8 mouse cellular contexts compared by ENCODE assay signal in the genomic region with DNA sequence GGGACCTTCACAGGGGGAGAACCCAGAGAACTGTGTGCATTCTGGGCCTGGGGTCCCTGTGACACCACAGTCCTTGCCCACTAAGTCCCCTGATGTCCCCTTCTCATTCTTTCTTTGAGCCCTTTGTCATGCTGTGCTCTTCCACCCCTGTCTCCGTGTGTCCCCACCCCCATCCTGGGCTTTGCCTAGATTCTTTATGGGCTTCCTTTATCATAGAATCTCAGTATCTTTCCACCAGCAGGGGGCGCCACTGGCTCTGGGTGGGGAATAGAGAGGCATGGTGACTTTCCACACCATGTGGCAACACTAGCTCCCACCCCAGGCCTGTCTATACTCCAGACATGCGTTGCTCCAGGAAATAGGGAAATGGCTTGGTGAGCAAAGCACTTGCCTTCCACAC. TPM values are rescaled to one million over a fixed set of nuclear protein-coding genes. Genes with fewer than 3 reads are reported as not detected.
A peak's percentile ranks its signal among the peaks of the same experiment; 100 is the strongest.
DNase-seq lines count a peak whose midpoint lies in the region; ATAC-seq and TF ChIP-seq lines count a peak whose summit lies in the region.

No protein-coding gene starts in this region.

- peak; percentile 77 for TF ChIP-seq CTCF in heart, adult 2 months (IDR thresholded peaks at IDR 0.05)
- peak; percentile 80 for TF ChIP-seq CTCF in kidney, adult 2 months (conservative IDR thresholded peaks at IDR 0.05; ENCODE audit: insufficient read depth, insufficient read length, low read depth, low read length)

- peak; percentile 94 for DNase-seq in 3T3-L1 (ENCODE audit: low read depth, low spot score)
- DNase-seq in adrenal gland, postnatal 36 days = peak; percentile 93 to 96
- DNase-seq in heart, adult 2 months = peak; percentile 86 to 92
- peak; percentile 90 for DNase-seq in kidney, adult 2 months
- peak; percentile 88 for DNase-seq in midbrain, embryonic 14.5 days
- DNase-seq in spleen, adult 12 weeks (ENCODE audit: low spot score) = peak; percentile 73

- no peaks in the 10 kb centered on the region for H3K9me3 ChIP-seq in embryonic facial prominence, embryonic 12.5 days
- no peaks in the 10 kb centered on the region for H3K9me3 ChIP-seq in limb, embryonic 12.5 days
- no peaks in the 10 kb centered on the region for H3K9me3 ChIP-seq in midbrain, embryonic 14.5 days (ENCODE audit: control insufficient read depth, low read length)

- TF ChIP-seq POLR2A in heart, adult 2 months (IDR thresholded peaks at IDR 0.05; ENCODE audit: insufficient read depth, low read depth, low read length) = no peak
- TF ChIP-seq POLR2A in kidney, adult 2 months (IDR thresholded peaks at IDR 0.05; ENCODE audit: low read depth, low read length) = no peak

- H3K4me3 ChIP-seq in embryonic facial prominence, embryonic 12.5 days = no peak overlapping the region
- H3K4me3 ChIP-seq in heart, adult 2 months = no peak overlapping the region
- H3K4me3 ChIP-seq in kidney, adult 2 months (ENCODE audit: insufficient read depth, low read depth, low read length) = no peak overlapping the region
- H3K4me3 ChIP-seq in limb, embryonic 12.5 days (replicated peaks) = no peak overlapping the region
- no peak overlapping the region for H3K4me3 ChIP-seq in midbrain, embryonic 14.5 days (replicated peaks; ENCODE audit: low read depth, low read length)

- H3K9ac ChIP-seq in embryonic facial prominence, embryonic 12.5 days = no peak overlapping the region
- 0 out of 2 replicates have a peak overlapping the region, but pooled peaks have one; percentile 40 for H3K9ac ChIP-seq in heart, adult 2 months (ENCODE audit: low read depth, low read length)
- H3K9ac ChIP-seq in limb, embryonic 12.5 days (replicated peaks) = no peak overlapping the region
- no peak overlapping the region for H3K9ac ChIP-seq in midbrain, embryonic 14.5 days (replicated peaks; ENCODE audit: low read length)

- TF ChIP-seq EP300 in heart, adult 2 months (IDR thresholded peaks at IDR 0.05; ENCODE audit: insufficient read depth, low read depth, low read length) = peak; percentile 87

- WGBS in embryonic facial prominence, embryonic 12.5 days = 2% methylated on average over 3 of the region's 3 CpGs
- WGBS in heart, adult 2 months = 3% methylated on average over 3 of the region's 3 CpGs
- WGBS in kidney, adult 2 months = 4% methylated on average over 3 of the region's 3 CpGs
- WGBS in limb, embryonic 12.5 days = 4% methylated on average over 3 of the region's 3 CpGs
- WGBS in midbrain, embryonic 14.5 days = 4% methylated on average over 3 of the region's 3 CpGs

- H3K4me2 ChIP-seq in embryonic facial prominence, embryonic 12.5 days (replicated peaks) = no peak overlapping the region
- no peak overlapping the region for H3K4me2 ChIP-seq in limb, embryonic 12.5 days
- no peak overlapping the region for H3K4me2 ChIP-seq in midbrain, embryonic 14.5 days (ENCODE audit: low read length)

- no peaks in the 10 kb centered on the region for H3K36me3 ChIP-seq in embryonic facial prominence, embryonic 12.5 days
- H3K36me3 ChIP-seq in heart, adult 2 months (ENCODE audit: control insufficient read depth, insufficient read depth, low read length) = no peaks in the 10 kb centered on the region
- no peaks in the 10 kb centered on the region for H3K36me3 ChIP-seq in kidney, adult 2 months (ENCODE audit: control insufficient read depth, insufficient read depth, low read length)
- H3K36me3 ChIP-seq in limb, embryonic 12.5 days = no peaks in the 10 kb centered on the region
- no peaks in the 10 kb centered on the region for H3K36me3 ChIP-seq in midbrain, embryonic 14.5 days (ENCODE audit: control insufficient read depth, insufficient read depth, low read length)

- H3K27ac ChIP-seq in embryonic facial prominence, embryonic 12.5 days = no peak overlapping the region
- H3K27ac ChIP-seq in heart, adult 2 months = peak overlapping the region; percentile 87
- peak overlapping the region; percentile 35; the same call in 1 of the 2 replicates for H3K27ac ChIP-seq in kidney, adult 2 months (ENCODE audit: insufficient read depth, low read depth, low read length)
- peak overlapping the region; percentile 57 for H3K27ac ChIP-seq in limb, embryonic 12.5 days
- no peak overlapping the region for H3K27ac ChIP-seq in midbrain, embryonic 14.5 days (replicated peaks; ENCODE audit: low read depth, low read length)

- peaks cover 40% of the 10 kb centered on the region for H3K4me1 ChIP-seq in embryonic facial prominence, embryonic 12.5 days
- peaks cover 31% of the 10 kb centered on the region for H3K4me1 ChIP-seq in heart, adult 2 months (ENCODE audit: control insufficient read depth, insufficient read depth, low read length)
- H3K4me1 ChIP-seq in kidney, adult 2 months (ENCODE audit: control insufficient read depth, insufficient read depth, low read length) = peaks cover 15% of the 10 kb centered on the region
- H3K4me1 ChIP-seq in limb, embryonic 12.5 days (replicated peaks) = peaks cover 52% of the 10 kb centered on the region
- H3K4me1 ChIP-seq in midbrain, embryonic 14.5 days (ENCODE audit: control insufficient read depth, insufficient read depth, low read length) = no peaks in the 10 kb centered on the region; the same call in 1 of the 2 replicates

- intact Hi-C loops in heart, adult 2 months (cut with DNase I) = loop anchor here (1.0 to 5.0 kb wide), 8 partner anchors 18 to 346 kb away; partner anchors contain the start of gene Eef1akmt2

- 0 out of 2 replicates have a peak, but pooled peaks have one; percentile 11 for ATAC-seq in embryonic facial prominence, embryonic 12.5 days (ENCODE audit: insufficient number of reproducible peaks, insufficient read depth, low FRiP score, low TSS enrichment)
- peak; percentile 50; the same call in 1 of the 2 replicates for ATAC-seq in limb, embryonic 12.5 days (ENCODE audit: insufficient number of reproducible peaks, insufficient read depth, low FRiP score, low TSS enrichment, low read depth)
- ATAC-seq in midbrain, embryonic 14.5 days (ENCODE audit: low FRiP score, low TSS enrichment) = peak; percentile 41; the same call in 1 of the 2 replicates

- H3K27me3 ChIP-seq in embryonic facial prominence, embryonic 12.5 days = no peaks in the 10 kb centered on the region
- no peaks in the 10 kb centered on the region for H3K27me3 ChIP-seq in heart, adult 2 months (ENCODE audit: control insufficient read depth, insufficient read depth, low read length)
- H3K27me3 ChIP-seq in kidney, adult 2 months (replicated peaks; ENCODE audit: control insufficient read depth, insufficient read depth, low read length) = no peaks in the 10 kb centered on the region
- no peaks in the 10 kb centered on the region for H3K27me3 ChIP-seq in limb, embryonic 12.5 days
- no peaks in the 10 kb centered on the region for H3K27me3 ChIP-seq in midbrain, embryonic 14.5 days (ENCODE audit: control insufficient read depth, insufficient read depth, low read length)

- H3K79me2 ChIP-seq in heart, adult 2 months (replicated peaks; ENCODE audit: control insufficient read depth, insufficient read depth, low read length) = no peaks in the 10 kb centered on the region

RNA-seq across cellular contexts. Expression of gene Lhpp, which starts 46.1 kb away (rescaled TPM):
- total RNA-seq in adrenal gland, postnatal 36 days (2021) = 10 to 100 TPM; 19.2 to 27.6 TPM
- polyA plus RNA-seq in embryonic facial prominence, embryonic 12.5 days (2016; fragmentation: Nextera tagmentation; extraction: Ambion mirVana) = 16.2 and 17.8 TPM in 2 replicates
- 10 to 100 TPM; 13.8 to 13.9 TPM for total RNA-seq in heart, adult 2 months (2021)
- 22.0 and 26.6 TPM in 2 replicates for polyA plus RNA-seq in heart, adult 2 months (2012; rRNA removed)
- polyA plus RNA-seq in kidney, adult 2 months (2012; rRNA removed) = 9.3 and 10.1 TPM in 2 replicates
- polyA plus RNA-seq in limb, embryonic 12.5 days (2016; fragmentation: Nextera tagmentation; extraction: Ambion mirVana) = 16.8 and 22.5 TPM in 2 replicates
- 35.9 and 41.1 TPM in 2 replicates for polyA plus RNA-seq in midbrain, embryonic 14.5 days (2014; fragmentation: Nextera tagmentation; extraction: Ambion mirVana)

RNA-seq across cellular contexts. Expression of gene Nkx1-2, which starts 57.1 kb away (rescaled TPM):
- total RNA-seq in adrenal gland, postnatal 36 days (2021) = not detected
- polyA plus RNA-seq in embryonic facial prominence, embryonic 12.5 days (2016; fragmentation: Nextera tagmentation; extraction: Ambion mirVana) = 0.06 and 0.15 TPM in 2 replicates
- total RNA-seq in heart, adult 2 months (2021) = not detected
- polyA plus RNA-seq in heart, adult 2 months (2012; rRNA removed) = not detected in 2 replicates
- polyA plus RNA-seq in kidney, adult 2 months (2012; rRNA removed) = not detected in 2 replicates
- 0.10 TPM in 1 of 2 replicates, not detected in the other for polyA plus RNA-seq in limb, embryonic 12.5 days (2016; fragmentation: Nextera tagmentation; extraction: Ambion mirVana)
- 0.74 and 0.82 TPM in 2 replicates for polyA plus RNA-seq in midbrain, embryonic 14.5 days (2014; fragmentation: Nextera tagmentation; extraction: Ambion mirVana)

Comparison
In these comparisons a context has a peak if more than half of its experiments do, and no peak if none do; other contexts are left out.
1. H3K27ac ChIP-seq: peak in heart, adult 2 months (single experiment), kidney, adult 2 months (single experiment) and limb, embryonic 12.5 days (single experiment); none in embryonic facial prominence, embryonic 12.5 days (single experiment) and midbrain, embryonic 14.5 days (single experiment).
2. Peak in every context shown above with its lines, with median percentiles within 50 percentile points of each other: DNase-seq and ATAC-seq.